Mouse (Mus musculus) cortical plate, adult 2 months (tissue): ENCODE measurements around the gene Gmppa.

ENCODE experiments used
- CTCF ChIP-seq: fragments of 200-500 bp; IDR thresholded peaks from 2 replicates; pipeline ENCODE4 v1.5.1; 2011; ENCODE audit warnings: mild to moderate bottlenecking, control low read depth, low read length; ENCODE audit not compliant: insufficient read depth; ENCODE audit errors: extremely low read depth
- POLR2A ChIP-seq: fragments of 200-500 bp; IDR thresholded peaks from 2 replicates; pipeline ENCODE4 v1.6.1; 2011; ENCODE audit warnings: mild to moderate bottlenecking, low read length, control low read depth; ENCODE audit not compliant: insufficient read depth; ENCODE audit errors: extremely low read depth

- TF ChIP-seq CTCF (no peak), POLR2A (no peak)
Observed at GRCm38 (mm10) chr1:75441471-75441996, 5.8 kb downstream of the Gmppa start.
